Mouse (Mus musculus): ENCODE measurements around the gene Pigr. TPM values are rescaled to one million over a fixed set of nuclear protein-coding genes. Genes with fewer than 3 reads are reported as not detected.

Gene Pigr
- total RNA-seq, 1 experiment from 2014 or later, result not detected

GRCm38 (mm10) chr1:130829906-130830830, 3.7 kb downstream of the Pigr start:
- no peak for DNase-seq

- DNase-seq, result no peak
Measured at GRCm38 (mm10) chr1:130832230-130833149, 6.0 kb downstream of the Pigr start.

- DNase-seq, result no peak
Measured at GRCm38 (mm10) chr1:130835161-130835936, 8.9 kb downstream of the Pigr start.

GRCm38 (mm10) chr1:130838288-130838687, 11.8 kb downstream of the Pigr start:
- no peak for DNase-seq

DNA sequence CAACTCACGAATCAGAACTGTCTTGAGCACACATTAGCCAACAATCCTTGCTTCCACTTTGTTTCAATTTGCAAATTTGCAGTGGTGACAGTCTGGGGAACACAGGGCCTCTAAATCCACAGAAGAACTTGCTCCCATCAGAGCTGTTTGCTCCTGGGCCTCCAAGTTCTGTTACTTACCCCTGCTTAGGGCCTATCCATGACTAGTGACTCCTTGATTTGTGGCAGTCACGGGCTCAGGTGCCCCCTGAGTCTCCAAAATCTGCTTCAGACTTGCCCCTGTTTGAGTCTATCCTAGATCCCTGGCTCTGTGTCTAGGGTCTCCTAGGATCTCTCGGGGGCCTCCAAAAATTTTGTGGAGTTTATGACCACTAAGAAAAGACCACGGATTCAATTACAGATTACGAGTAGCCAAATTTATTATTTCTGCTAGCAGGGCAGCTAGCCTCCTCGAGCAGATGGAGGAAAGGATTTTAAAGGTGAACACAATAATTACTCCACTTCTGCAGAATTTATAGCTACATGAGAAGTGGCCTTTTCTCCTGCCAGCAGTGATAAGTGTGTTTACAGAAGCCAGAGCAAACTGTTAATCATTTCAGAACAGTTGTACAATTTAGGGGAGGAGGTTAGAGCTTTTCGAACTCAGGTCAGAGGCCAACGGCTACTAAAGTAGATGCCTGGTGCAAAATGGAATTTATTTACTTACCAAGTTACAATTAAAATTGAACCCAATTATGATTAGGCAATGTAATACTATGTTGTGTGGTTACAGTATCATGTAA, 14.3 kb downstream of the Pigr start:
- DNase-seq, result no peak

DNA sequence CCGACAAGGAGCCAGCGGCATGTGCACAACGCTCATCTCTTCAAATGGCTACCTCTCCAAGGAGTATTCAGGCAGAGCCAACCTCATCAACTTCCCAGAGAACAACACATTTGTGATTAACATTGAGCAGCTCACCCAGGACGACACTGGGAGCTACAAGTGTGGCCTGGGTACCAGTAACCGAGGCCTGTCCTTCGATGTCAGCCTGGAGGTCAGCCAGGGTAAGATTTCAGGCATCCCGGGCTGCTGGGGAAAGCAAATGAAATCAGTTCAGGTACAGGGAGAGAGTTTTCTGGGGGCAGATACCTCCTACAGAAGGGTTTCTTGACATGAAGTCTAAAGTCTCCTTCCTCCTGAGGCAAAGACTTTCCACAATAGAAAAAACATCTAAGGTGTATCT, 15.1 kb downstream of the Pigr start:
- no peak for DNase-seq

- no peak for DNase-seq
Measured at GRCm38 (mm10) chr1:130844516-130844915, 18.0 kb downstream of the Pigr start.

GRCm38 (mm10) chr1:130849530-130850214, 23.2 kb downstream of the Pigr start:
- DNase-seq, result no peak

GRCm38 (mm10) chr1:130850405-130850804, 23.9 kb downstream of the Pigr start:
- no peak for DNase-seq

- no peak for DNase-seq
Measured at GRCm38 (mm10) chr1:130854819-130855218, 28.3 kb downstream of the Pigr start.

DNA sequence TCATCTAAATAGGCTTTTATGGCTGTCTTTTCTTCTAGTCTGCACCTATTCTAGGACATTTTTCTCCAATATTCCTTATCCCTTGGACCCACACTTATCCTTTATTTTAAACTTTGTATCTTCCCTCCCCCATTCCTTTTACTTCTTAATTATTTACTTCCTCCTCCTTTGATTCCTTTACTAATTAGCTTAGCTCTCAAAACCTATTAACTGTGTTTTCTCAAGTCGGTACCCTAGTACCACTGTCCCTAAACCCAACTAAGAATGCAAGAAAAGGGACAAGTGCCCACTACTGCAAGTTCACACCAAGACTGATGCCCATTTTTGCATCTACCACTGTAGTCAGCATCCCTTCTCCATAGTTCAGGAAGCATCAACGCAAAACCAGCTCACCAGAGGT, 29.2 kb downstream of the Pigr start:
- no peak for DNase-seq

- DNase-seq, result no peak
Measured at GRCm38 (mm10) chr1:130857456-130857855, 31.0 kb downstream of the Pigr start.

- DNase-seq, result no peak
Measured at GRCm38 (mm10) chr1:130864238-130864637, 37.8 kb downstream of the Pigr start.

DNA sequence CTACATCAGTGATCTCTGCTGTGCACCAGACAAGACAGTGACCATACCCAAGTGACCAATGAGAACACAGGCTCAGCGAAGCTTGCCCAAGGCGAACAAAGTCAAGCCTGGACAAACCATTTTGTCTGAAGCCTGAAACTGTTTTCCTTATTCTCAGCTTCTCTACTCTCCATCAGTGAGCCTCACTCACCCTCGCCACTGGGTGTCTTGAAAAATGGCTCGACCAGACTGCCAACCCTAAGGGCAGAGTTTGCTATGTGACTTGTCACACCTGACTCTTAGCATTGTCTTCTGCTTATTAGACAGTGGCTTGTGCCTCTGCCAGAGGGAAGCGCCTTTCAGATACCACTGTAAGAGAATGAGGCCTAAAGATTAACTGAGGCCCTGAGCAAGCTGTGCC, 38.3 kb downstream of the Pigr start:
- no peak for DNase-seq

DNA sequence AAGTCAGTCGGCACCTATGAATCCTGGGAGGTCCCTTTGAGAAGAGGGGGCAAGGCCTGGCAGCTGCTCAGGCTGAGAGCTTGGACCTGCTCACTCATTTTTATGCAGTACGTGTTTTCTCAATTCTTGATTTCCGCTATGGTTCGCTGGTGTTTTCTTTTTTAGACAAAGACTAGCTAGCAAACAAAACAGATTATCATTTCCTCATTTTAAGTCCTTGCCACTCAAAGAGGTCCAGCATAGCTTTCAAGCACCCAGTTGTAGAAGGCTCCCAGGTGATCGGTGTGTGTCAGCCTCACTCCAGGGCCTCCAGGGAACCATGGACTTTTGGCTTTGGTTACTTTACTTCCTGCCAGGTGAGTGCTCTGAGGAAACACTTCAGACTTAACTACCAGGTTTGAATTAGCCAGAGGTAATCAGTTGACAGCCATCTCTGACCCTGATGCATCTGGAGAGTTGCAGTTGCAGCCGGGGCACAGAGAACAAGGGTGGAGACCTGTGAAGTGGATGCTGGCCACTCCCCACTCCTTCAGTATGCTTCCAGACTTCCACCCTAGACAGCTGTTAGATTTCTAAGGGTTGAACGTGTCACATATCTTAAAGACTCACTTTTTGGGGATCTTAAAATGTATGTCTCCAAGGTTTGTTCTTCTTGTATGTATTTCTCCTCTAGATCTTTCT, 39.2 kb downstream of the Pigr start, which contains the start of gene Fcmr:
TSS of gene Fcmr (plus strand) at position 129 of the 681 bp plus-strand sequence.
- DNase-seq, result no peak

- DNase-seq, result no peak
Measured at GRCm38 (mm10) chr1:130872912-130873311, 46.4 kb downstream of the Pigr start.

DNA sequence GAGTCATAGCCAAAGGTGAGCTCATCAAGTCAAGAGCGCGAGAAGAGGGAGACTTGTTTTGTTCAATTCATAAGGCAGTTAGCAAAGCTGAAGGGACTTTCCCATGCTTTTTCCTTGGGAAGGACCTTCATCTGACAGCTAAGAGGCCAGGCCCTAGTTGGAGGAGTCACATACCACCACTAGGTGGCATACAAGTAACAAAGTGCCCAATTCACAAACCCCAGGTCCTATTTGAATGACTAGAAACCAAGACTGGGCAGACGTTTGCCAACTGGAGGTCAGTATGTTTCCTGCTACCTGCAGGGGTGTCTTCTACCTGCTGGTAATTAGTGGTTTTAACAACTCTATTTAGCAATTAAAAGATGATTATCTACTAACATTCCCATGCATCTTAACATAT, 48.7 kb downstream of the Pigr start:
- no peak for DNase-seq

DNA sequence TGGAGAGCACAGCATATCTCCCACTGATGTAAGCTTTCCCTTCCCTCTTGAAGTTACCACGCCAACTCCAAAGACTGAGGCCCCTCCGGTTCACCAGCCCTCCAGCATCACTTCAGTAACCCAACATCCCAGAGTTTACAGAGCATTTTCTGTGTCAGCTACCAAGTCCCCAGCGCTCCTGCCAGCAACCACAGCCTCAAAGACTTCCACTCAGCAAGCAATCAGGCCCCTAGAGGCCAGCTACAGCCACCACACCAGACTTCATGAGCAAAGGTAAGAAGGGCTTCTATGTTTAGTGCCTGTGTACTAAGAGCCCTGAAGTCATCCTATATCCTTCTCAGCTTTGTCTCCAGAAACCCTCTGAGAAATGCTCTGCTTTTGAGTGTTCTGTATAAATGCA, 49.4 kb downstream of the Pigr start:
- no peak for DNase-seq

GRCm38 (mm10) chr1:130876931-130877509, 50.5 kb downstream of the Pigr start:
- peak; percentile 13 for DNase-seq

Measured in adrenal gland, postnatal 25 days (tissue).